Mouse (Mus musculus): ENCODE measurements at regions not wholly inside any gene's neighbourhood (a gene's known extent, or its start where the extent isn't known, plus 50 kb on each side); places are given as distances from the start of the nearest gene placed in this dataset.

DNA sequence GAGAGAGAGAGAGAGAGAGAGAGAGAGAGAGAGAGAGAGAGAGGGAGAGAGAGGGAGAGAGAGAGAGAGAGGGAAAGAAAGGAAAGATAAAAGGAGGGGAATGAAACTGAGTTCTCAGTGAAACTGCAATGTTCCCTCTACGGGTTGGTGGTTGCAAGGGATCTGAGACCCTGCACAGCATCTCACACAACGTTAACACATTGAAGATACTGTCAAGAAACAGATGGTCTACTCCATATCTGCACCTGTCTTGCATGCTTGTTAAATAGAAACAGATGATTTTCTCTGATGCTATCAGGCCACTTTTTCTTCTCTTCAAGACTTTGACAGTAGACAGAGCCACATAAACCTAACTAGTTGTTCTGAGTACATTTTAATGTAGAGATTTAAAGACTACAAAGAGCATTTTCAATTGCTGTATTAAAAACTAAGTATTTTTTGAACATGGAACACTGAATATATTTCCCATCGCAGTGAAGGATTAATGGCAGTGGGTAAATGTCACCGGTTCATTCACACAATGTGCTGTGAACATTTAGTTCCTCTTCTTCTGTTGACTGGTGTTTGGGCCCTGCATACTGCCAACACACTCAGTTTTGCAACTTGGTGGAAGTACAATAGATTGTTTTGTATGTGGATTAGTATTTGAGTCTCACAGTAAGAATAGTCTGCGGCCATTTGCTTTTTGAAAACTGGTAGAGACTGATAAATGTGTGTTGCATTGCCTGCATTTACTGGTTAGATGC, 270.8 kb downstream of the Epha7 start:
- TF ChIP-seq TAL1 (IDR thresholded peaks at IDR 0.05; ENCODE audit: low read length) (no peak), GATA1 (IDR thresholded peaks at IDR 0.05; ENCODE audit: low read length) (no peak)

All from erythroblast, embryonic 14.5 days (primary cell).